Mouse (Mus musculus) MEL (cell line): ENCODE results near the gene Adamtsl4. TPM values are rescaled to one million over a fixed set of nuclear protein-coding genes. Genes with fewer than 3 reads are reported as not detected.

ENCODE experiments used
- DNase-seq: peaks from one replicate; pipeline ENCODE4 v3.0.0; 2011; ENCODE audit warnings: low read depth, low spot score
- H3K27ac ChIP-seq: 2 replicates; pipeline ENCODE4 v1.5.1; 2012; ENCODE audit warnings: low read depth, mild to moderate bottlenecking, control low read depth, low read length, moderate library complexity; ENCODE audit not compliant: control insufficient read depth
- H3K27me3 ChIP-seq, 2 experiments: fragments of 150-350 bp in 1 of 2; sonication (generic) in 1 of 2; 2 replicates each; pipeline ENCODE4 v1.6.1; 2012; ENCODE audit warnings: low read length in 2 of 2, mild to moderate bottlenecking in 2 of 2, improper control_type of control experiment in 1 of 2, moderate library complexity in 1 of 2; ENCODE audit not compliant: insufficient read depth in 2 of 2, control insufficient read depth in 1 of 2
- H3K36me3 ChIP-seq, 2 experiments: 2 replicates each; pipeline ENCODE4 v1.6.1; 2012 to 2014; ENCODE audit warnings: low read length in 2 of 2, improper control_type of control experiment in 1 of 2, inconsistent platforms in 1 of 2, mild to moderate bottlenecking in 1 of 2; ENCODE audit not compliant: insufficient read depth in 2 of 2, control insufficient read depth in 1 of 2
- H3K4me1 ChIP-seq, 2 experiments: fragments of 150-350 bp in 1 of 2; sonication (generic) in 1 of 2; 2 replicates each; pipeline ENCODE4 v1.6.1; 2012; ENCODE audit warnings: low read length in 2 of 2, improper control_type of control experiment in 1 of 2, mild to moderate bottlenecking in 1 of 2; ENCODE audit not compliant: insufficient read depth in 2 of 2, control insufficient read depth in 1 of 2
- H3K4me3 ChIP-seq, 2 experiments: fragments of 150-350 bp in 1 of 2; sonication (generic) in 1 of 2; 2 replicates each; pipeline ENCODE4 v1.5.1; 2012; ENCODE audit warnings: low read depth in 2 of 2, low read length in 2 of 2, mild to moderate bottlenecking in 2 of 2, moderate library complexity in 2 of 2, control low read depth in 1 of 2, improper control_type of control experiment in 1 of 2; ENCODE audit not compliant: control insufficient read depth in 1 of 2, insufficient read depth in 1 of 2
- H3K79me2 ChIP-seq: 2 replicates; pipeline ENCODE4 v1.6.1; 2012; ENCODE audit warnings: mild to moderate bottlenecking, low read length, moderate library complexity; ENCODE audit not compliant: control insufficient read depth, poor library complexity, insufficient read depth
- H3K9ac ChIP-seq: 2 replicates; pipeline ENCODE4 v1.6.1; 2012; ENCODE audit warnings: low read depth, mild to moderate bottlenecking, control low read depth, low read length, moderate library complexity; ENCODE audit not compliant: control insufficient read depth, poor library complexity, severe bottlenecking
- H3K9me3 ChIP-seq: fragments of 150-350 bp; sonication (generic); replicated peaks from 2 replicates; pipeline ENCODE4 v1.6.1; 2012; ENCODE audit warnings: mild to moderate bottlenecking, low read length, improper control_type of control experiment, moderate library complexity; ENCODE audit not compliant: insufficient read depth
- CHD1 ChIP-seq: IDR thresholded peaks from 2 replicates; pipeline ENCODE4 v1.6.1; 2012; ENCODE audit warnings: low read depth, mild to moderate bottlenecking, inconsistent platforms, low read length, improper control_type of control experiment
- CTCF ChIP-seq, 3 experiments: IDR thresholded peaks in 2 of 3; conservative IDR thresholded peaks in 1 of 3; 2 replicates each; pipeline ENCODE4 v1.5.1; 2011 to 2012; ENCODE audit warnings: low read length in 3 of 3, low read depth in 2 of 3, mild to moderate bottlenecking in 2 of 3, improper control_type of control experiment in 1 of 3, inconsistent platforms in 1 of 3, mixed read lengths in 1 of 3, moderate library complexity in 1 of 3; ENCODE audit not compliant: control insufficient read depth in 1 of 3, insufficient read depth in 1 of 3, poor library complexity in 1 of 3, severe bottlenecking in 1 of 3
- E2F4 ChIP-seq: IDR thresholded peaks from 2 replicates; pipeline ENCODE4 v1.6.1; 2011; ENCODE audit warnings: low read depth, low read length, improper control_type of control experiment, borderline replicate concordance
- EP300 ChIP-seq, 2 experiments: IDR thresholded peaks; 2 replicates each; pipeline ENCODE4 v1.6.1; 2011; ENCODE audit warnings: improper control_type of control experiment in 2 of 2, low read length in 2 of 2, low read depth in 1 of 2, mild to moderate bottlenecking in 1 of 2
- ETS1 ChIP-seq: IDR thresholded peaks from 2 replicates; pipeline ENCODE4 v1.6.1; 2012; ENCODE audit warnings: low read depth, mild to moderate bottlenecking, inconsistent platforms, low read length, improper control_type of control experiment, moderate library complexity
- KAT2A ChIP-seq: conservative IDR thresholded peaks from 2 replicates; pipeline ENCODE4 v1.6.1; 2012; ENCODE audit warnings: low read depth, low read length, improper control_type of control experiment, inconsistent platforms
- MEF2A ChIP-seq: IDR thresholded peaks from 2 replicates; pipeline ENCODE4 v1.6.1; 2014; ENCODE audit warnings: low read depth, mild to moderate bottlenecking, inconsistent platforms, low read length, improper control_type of control experiment; ENCODE audit not compliant: poor library complexity, insufficient replicate concordance, severe bottlenecking; ENCODE audit errors: extremely low read depth
- MXI1 ChIP-seq: IDR thresholded peaks from 2 replicates; pipeline ENCODE4 v1.6.1; 2011; ENCODE audit warnings: mild to moderate bottlenecking, low read depth, low read length, improper control_type of control experiment
- MYB ChIP-seq: IDR thresholded peaks from 2 replicates; pipeline ENCODE4 v1.6.1; 2011; ENCODE audit warnings: mild to moderate bottlenecking, low read depth, low read length, improper control_type of control experiment
- MYC ChIP-seq: IDR thresholded peaks from 2 replicates; pipeline ENCODE4 v1.6.1; 2011; ENCODE audit warnings: low read depth, mild to moderate bottlenecking, low read length, improper control_type of control experiment, moderate library complexity
- NELFE ChIP-seq: IDR thresholded peaks from 2 replicates; pipeline ENCODE4 v1.6.1; 2011; ENCODE audit warnings: low read depth, low read length, improper control_type of control experiment
- NRF1 ChIP-seq: IDR thresholded peaks from 2 replicates; pipeline ENCODE4 v1.6.1; 2014; ENCODE audit warnings: low read depth, mild to moderate bottlenecking, inconsistent platforms, low read length, improper control_type of control experiment, moderate library complexity; ENCODE audit not compliant: poor library complexity, insufficient read depth, severe bottlenecking
- POLR2A ChIP-seq, 2 experiments: IDR thresholded peaks; 2 replicates each; pipeline ENCODE4 v1.6.1; 2011 to 2012; ENCODE audit warnings: low read length in 2 of 2, mild to moderate bottlenecking in 2 of 2, control low read depth in 1 of 2, improper control_type of control experiment in 1 of 2, low read depth in 1 of 2, moderate library complexity in 1 of 2; ENCODE audit not compliant: control insufficient read depth in 1 of 2, insufficient read depth in 1 of 2, poor library complexity in 1 of 2
- POLR2AphosphoS5 ChIP-seq: IDR thresholded peaks from 2 replicates; pipeline ENCODE4 v1.6.1; 2012; ENCODE audit warnings: low read depth, borderline replicate concordance, mild to moderate bottlenecking, inconsistent platforms, low read length, moderate library complexity, mixed read lengths
- RAD21 ChIP-seq: IDR thresholded peaks from 2 replicates; pipeline ENCODE4 v1.6.1; 2011; ENCODE audit warnings: mild to moderate bottlenecking, low read depth, low read length, improper control_type of control experiment
- RCOR1 ChIP-seq: IDR thresholded peaks from 2 replicates; pipeline ENCODE4 v1.6.1; 2012; ENCODE audit warnings: low read depth, mild to moderate bottlenecking, inconsistent platforms, low read length, improper control_type of control experiment
- SIN3A ChIP-seq: IDR thresholded peaks from 2 replicates; pipeline ENCODE4 v1.6.1; 2012; ENCODE audit warnings: low read length, improper control_type of control experiment, inconsistent platforms
- UBTF ChIP-seq: IDR thresholded peaks from 2 replicates; pipeline ENCODE4 v1.6.1; 2012; ENCODE audit warnings: low read depth, mild to moderate bottlenecking, inconsistent platforms, low read length, improper control_type of control experiment, moderate library complexity, borderline replicate concordance; ENCODE audit not compliant: insufficient read depth
- USF1 ChIP-seq: IDR thresholded peaks from 2 replicates; pipeline ENCODE4 v1.6.1; 2014; ENCODE audit warnings: low read depth, mild to moderate bottlenecking, inconsistent platforms, low read length, improper control_type of control experiment, moderate library complexity
- USF2 ChIP-seq, 2 experiments: IDR thresholded peaks; 2 replicates each; pipeline ENCODE4 v1.6.1; 2011 to 2012; ENCODE audit warnings: improper control_type of control experiment in 2 of 2, low read length in 2 of 2, borderline replicate concordance in 1 of 2, inconsistent platforms in 1 of 2, low read depth in 1 of 2, mild to moderate bottlenecking in 1 of 2; ENCODE audit not compliant: insufficient read depth in 1 of 2
- ZMIZ1 ChIP-seq: IDR thresholded peaks from 2 replicates; pipeline ENCODE4 v1.6.1; 2012; ENCODE audit warnings: low read depth, mild to moderate bottlenecking, inconsistent platforms, low read length, improper control_type of control experiment, moderate library complexity
- polyA plus RNA-seq, 2 experiments: library from polyadenylated mRNA; stranded (reverse) in 1 of 2; unstranded in 1 of 2; fragments of >175 nt in 1 of 2; fragments of >200 nt in 1 of 2; gene quantifications; 2 replicates each; pipeline versions ENCODE4 v1.2.1 to v1.2.4; 2012; ENCODE audit warnings: low replicate concordance in 2 of 2, low read depth in 1 of 2; ENCODE audit not compliant: insufficient read length in 2 of 2, insufficient read depth in 1 of 2, missing spikeins in 1 of 2
- total RNA-seq: library from RNA; depleted of rRNA; stranded (reverse); fragments of 300-350 nt; gene quantifications from 2 replicates; pipeline ENCODE4 v1.2.3, GENCODE M21; 2012

The Adamtsl4 gene
- total and polyA plus RNA-seq, 3 experiments: 0.27 to 0.88 TPM; not detected in 1

DNA sequence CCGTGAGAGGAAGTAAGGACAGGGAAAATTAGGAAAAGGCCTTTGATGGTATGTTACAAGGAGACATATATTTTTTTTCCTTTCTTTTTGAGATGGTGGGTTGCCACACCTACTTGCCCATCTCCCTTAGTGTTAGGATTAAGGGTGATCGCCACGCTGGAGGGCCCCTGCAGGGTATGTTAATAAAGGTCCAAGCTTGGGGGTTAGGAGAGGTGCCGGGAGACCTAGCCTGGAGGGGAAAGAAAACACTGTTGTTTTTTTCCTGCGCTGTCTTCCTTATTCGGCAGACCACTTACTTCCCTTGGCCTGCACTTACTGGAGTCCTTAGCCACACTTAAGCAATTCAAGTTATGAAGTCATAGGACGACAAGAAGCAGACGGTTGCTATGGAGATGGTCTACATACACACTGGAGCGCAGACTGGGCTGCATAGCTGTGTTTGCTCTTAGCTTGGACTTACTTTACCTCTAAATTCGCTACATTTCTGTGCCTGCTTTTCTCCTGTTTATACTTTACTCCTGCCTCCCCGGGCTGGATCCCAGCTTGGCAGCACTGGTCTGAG is 34.2 kb downstream of the Adamtsl4 start:
- Histone ChIP-seq H3K79me2 (peaks cover 4% of the 10 kb centered on the region), H3K9ac (no peak overlapping the region), H3K36me3 (peaks cover 0 to 39% of the 10 kb centered on the region in 2 experiments; a peak in 2 of 4 replicates), H3K4me1 (peaks cover 19 to 40% of the 10 kb centered on the region in 2 experiments), H3K27ac (no peak overlapping the region), H3K27me3 (no peaks in the 10 kb centered on the region), H3K4me3 (no peak overlapping the region), H3K9me3 (no peaks in the 10 kb centered on the region)
- no peak for TF ChIP-seq MXI1
- TF ChIP-seq MYB: no peak
- TF ChIP-seq CTCF (IDR thresholded peaks at IDR 0.05 in 2 of 3, conservative IDR thresholded peaks at IDR 0.05 in 1 of 3; ENCODE audit: control insufficient read depth in 1 of 3, insufficient read depth in 1 of 3, low read depth in 2 of 3, low read length in 3 of 3, poor library complexity in 1 of 3, severe bottlenecking in 1 of 3): no peak
- TF ChIP-seq MEF2A: no peak
- no peak for TF ChIP-seq NRF1
- TF ChIP-seq ZMIZ1: no peak
- DNase-seq: no peak

DNA sequence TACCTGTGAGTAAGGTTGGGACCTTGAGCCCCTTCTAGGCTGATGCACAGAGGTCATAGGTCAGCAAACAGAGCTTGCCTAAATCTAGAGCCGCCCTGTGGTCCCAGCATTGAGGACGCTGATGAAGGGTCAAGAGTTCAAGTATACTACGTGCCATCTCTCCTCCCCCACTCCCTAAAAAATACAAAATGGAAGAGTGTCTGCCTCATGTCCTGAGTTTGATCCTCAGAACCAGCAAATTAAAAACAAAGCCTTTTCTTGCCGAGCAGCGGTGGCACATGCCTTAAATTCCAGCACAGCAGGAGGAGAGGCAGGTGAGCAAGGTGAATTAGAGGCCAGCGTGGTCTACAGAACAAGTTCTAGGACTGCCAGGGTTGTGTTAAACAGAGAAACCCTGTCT is 34.8 kb downstream of the Adamtsl4 start:
- Histone ChIP-seq H3K27ac (no peak overlapping the region), H3K36me3 (peaks cover 0 to 39% of the 10 kb centered on the region in 2 experiments; a peak in 2 of 4 replicates), H3K79me2 (no peaks in the 10 kb centered on the region; the same call in 1 of the 2 replicates), H3K27me3 (no peaks in the 10 kb centered on the region), H3K9ac (no peak overlapping the region), H3K9me3 (no peaks in the 10 kb centered on the region)
- DNase-seq: no peak
- no peak for TF ChIP-seq CHD1
- TF ChIP-seq MXI1: no peak
- TF ChIP-seq POLR2AphosphoS5: no peak
- TF ChIP-seq USF1: no peak
- no peak for TF ChIP-seq RAD21
- TF ChIP-seq NELFE: no peak
- no peak for TF ChIP-seq KAT2A
- no peak for TF ChIP-seq EP300 (IDR thresholded peaks at IDR 0.05; ENCODE audit: low read depth in 1 of 2, low read length in 2 of 2)
- TF ChIP-seq USF2 (IDR thresholded peaks at IDR 0.05; ENCODE audit: borderline replicate concordance in 1 of 2, insufficient read depth in 1 of 2, low read depth in 1 of 2, low read length in 2 of 2): no peak
- TF ChIP-seq POLR2A (IDR thresholded peaks at IDR 0.05; ENCODE audit: control insufficient read depth in 1 of 2, insufficient read depth in 1 of 2, low read depth in 1 of 2, low read length in 2 of 2, poor library complexity in 1 of 2): no peak
- no peak for TF ChIP-seq MEF2A
- TF ChIP-seq MYC: no peak
- TF ChIP-seq RCOR1: no peak
- TF ChIP-seq SIN3A: no peak
- TF ChIP-seq UBTF: no peak
- TF ChIP-seq E2F4: no peak
- no peak for TF ChIP-seq ETS1
- TF ChIP-seq CTCF (IDR thresholded peaks at IDR 0.05 in 2 of 3, conservative IDR thresholded peaks at IDR 0.05 in 1 of 3; ENCODE audit: control insufficient read depth in 1 of 3, insufficient read depth in 1 of 3, low read depth in 2 of 3, low read length in 3 of 3, poor library complexity in 1 of 3, severe bottlenecking in 1 of 3): no peak
- TF ChIP-seq, all 39 proteins: peak for 0
- H3K4me3 ChIP-seq: no peak overlapping the region
- peaks cover 19 to 40% of the 10 kb centered on the region in 2 experiments for H3K4me1 ChIP-seq
